Mouse (Mus musculus) intestine, embryonic 14.5 days (tissue): ENCODE measurements around the gene Srl. TPM values are rescaled to one million over a fixed set of nuclear protein-coding genes. Genes with fewer than 3 reads are reported as not detected.
"Not testable (repeated sequence)": the region's sequence is repeated elsewhere in the genome, so short reads cannot be mapped to it uniquely, and the experiment has no call there.

ENCODE experiments used
- ATAC-seq: fragments of 200-750 bp; cut with Nextera tagmentation; replicated peaks from 2 replicates; pipeline ENCODE4 v1.8.0; 2017; ENCODE audit warnings: low read depth, moderate number of reproducible peaks, moderate TSS enrichment, moderate library complexity; ENCODE audit not compliant: low FRiP score, low TSS enrichment
- DNase-seq: peaks from one replicate; pipeline ENCODE4 v3.0.0-alpha.2; 2018; ENCODE audit warnings: low spot score
- H3K27ac ChIP-seq: fragments of 300-500 bp; sonication (generic); 2 replicates; pipeline ENCODE4 v1.5.1; 2014; ENCODE audit warnings: low read depth, mild to moderate bottlenecking, control low read depth
- H3K27me3 ChIP-seq: fragments of 300-500 bp; sonication (generic); replicated peaks from 2 replicates; pipeline ENCODE4 v1.6.1; 2014; ENCODE audit warnings: low read length, control low read depth; ENCODE audit not compliant: control insufficient read depth, insufficient read depth
- H3K36me3 ChIP-seq: fragments of 300-500 bp; sonication (generic); 2 replicates; pipeline ENCODE4 v1.6.1; 2014; ENCODE audit warnings: low read length, control low read depth; ENCODE audit not compliant: control insufficient read depth, insufficient read depth
- H3K4me1 ChIP-seq: fragments of 300-500 bp; sonication (generic); replicated peaks from 2 replicates; pipeline ENCODE4 v1.6.1; 2014; ENCODE audit warnings: low read length, control low read depth, mixed read lengths; ENCODE audit not compliant: control insufficient read depth, insufficient read depth
- H3K4me2 ChIP-seq: fragments of 300-500 bp; sonication (generic); 2 replicates; pipeline ENCODE4 v1.6.1; 2014; ENCODE audit warnings: low read length
- H3K4me3 ChIP-seq: fragments of 300-500 bp; sonication (generic); 2 replicates; pipeline ENCODE4 v1.5.1; 2014; ENCODE audit warnings: low read depth, low read length, control low read depth, mixed read lengths
- H3K9ac ChIP-seq: fragments of 300-500 bp; sonication (generic); 2 replicates; pipeline ENCODE4 v1.6.1; 2014; ENCODE audit warnings: mild to moderate bottlenecking, low read length
- H3K9me3 ChIP-seq: fragments of 300-500 bp; sonication (generic); 2 replicates; pipeline ENCODE4 v1.6.1; 2016; ENCODE audit warnings: low read length, control low read depth; ENCODE audit not compliant: control insufficient read depth
- WGBS: fragments of 180-500 bp; shearing (Covaris S2); extraction: QIAGEN DNeasy Blood & Tissue Kit; methylation state at CpG from one replicate; pipeline ENCODE4 v1.1.7; 2014; 5-methylcytosine and 5-hydroxymethylcytosine counted together
- polyA plus RNA-seq: library from polyadenylated mRNA; unstranded; fragments of >200 nt; fragmentation: Nextera tagmentation; extraction: Ambion mirVana; gene quantifications from 2 replicates; pipeline ENCODE4 v1.2.1, GENCODE M21; 2014

Srl gene
- 13.1 and 15.3 TPM in 2 replicates for polyA plus RNA-seq

DNA sequence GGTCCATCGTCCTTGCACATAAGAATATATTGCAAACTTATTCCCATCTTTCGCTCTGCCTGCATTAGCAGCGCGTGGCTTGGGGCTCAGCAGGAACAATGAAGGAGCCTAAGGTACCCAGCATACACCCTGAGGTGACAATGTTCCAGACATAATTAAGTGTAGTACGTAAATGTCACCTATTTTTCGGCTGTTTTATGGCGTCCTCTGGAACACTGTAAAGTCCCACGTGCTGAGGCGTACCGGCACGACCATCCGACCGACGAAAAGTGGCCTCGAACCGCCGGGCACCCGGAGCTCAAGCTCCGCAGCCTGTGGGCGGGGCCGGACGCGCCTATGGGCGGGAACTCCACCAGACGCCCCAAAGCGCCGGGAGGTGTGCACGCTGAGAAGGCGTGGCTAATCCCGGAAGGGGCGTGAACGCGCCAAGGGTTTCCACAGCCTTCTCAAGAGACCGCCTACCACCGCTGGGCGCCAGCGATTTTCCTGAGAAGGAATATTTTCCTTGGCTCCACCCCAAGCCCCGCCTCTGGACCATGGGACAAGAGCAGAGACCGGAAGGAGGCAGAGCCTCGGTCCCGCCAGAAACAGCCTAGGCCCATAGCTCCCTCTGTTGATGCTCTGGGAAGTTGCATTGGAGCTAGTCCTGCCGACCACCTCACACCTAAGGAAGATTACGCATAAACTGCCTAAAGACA, at the start of gene Srl:
Srl (minus strand) TSS at position 316 of the 698 bp plus-strand sequence.
- peaks cover 4% of the 10 kb centered on the region for H3K4me1 ChIP-seq
- peak within 1 kb of the TSS; percentile 62 for H3K9ac ChIP-seq
- no peak within 1 kb of the TSS; the same call in 1 of the 2 replicates for H3K27ac ChIP-seq
- no peaks in the 10 kb centered on the region for H3K27me3 ChIP-seq
- ATAC-seq (peak; percentile 93), DNase-seq (peak; percentile 99)
- H3K4me2 ChIP-seq = peak within 1 kb of the TSS; percentile 70
- no peaks in the 10 kb centered on the region for H3K9me3 ChIP-seq
- H3K4me3 ChIP-seq = peak within 1 kb of the TSS; percentile 55
- WGBS = 1% methylated on average over 43 of the region's 43 CpGs
- H3K36me3 ChIP-seq = peaks cover 23% of the 10 kb centered on the region

DNA sequence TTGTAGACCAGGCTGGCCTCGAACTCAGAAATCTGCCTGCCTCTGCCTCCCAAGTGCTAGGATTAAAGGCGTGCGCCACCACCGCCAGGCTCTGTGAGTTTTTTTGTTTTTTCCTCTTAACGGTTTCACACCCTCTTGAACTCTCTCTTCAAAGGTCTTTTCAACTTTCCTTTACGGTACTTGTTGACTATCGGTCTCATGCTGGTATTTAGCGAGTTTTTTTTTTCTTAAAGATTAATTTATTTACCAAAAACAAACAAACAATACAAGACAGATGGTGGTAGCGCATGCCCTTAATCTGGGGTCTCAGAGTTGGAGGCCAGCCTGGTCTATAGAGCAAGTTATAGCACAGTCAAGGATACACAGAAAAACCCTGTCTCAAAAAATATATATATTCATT, 48.6 kb upstream of the Srl start:
- Histone ChIP-seq H3K27ac (no peak overlapping the region), H3K4me3 (no peak overlapping the region), H3K9ac (no peak overlapping the region), H3K4me1 (peaks cover 32% of the 10 kb centered on the region), H3K27me3 (no peaks in the 10 kb centered on the region), H3K9me3 (no peaks in the 10 kb centered on the region), H3K4me2 (no peak overlapping the region), H3K36me3 (peaks cover 10% of the 10 kb centered on the region)
- DNase-seq (no peak), ATAC-seq (no peak)
- WGBS = 95% methylated on average over 9 of the region's 9 CpGs

DNA sequence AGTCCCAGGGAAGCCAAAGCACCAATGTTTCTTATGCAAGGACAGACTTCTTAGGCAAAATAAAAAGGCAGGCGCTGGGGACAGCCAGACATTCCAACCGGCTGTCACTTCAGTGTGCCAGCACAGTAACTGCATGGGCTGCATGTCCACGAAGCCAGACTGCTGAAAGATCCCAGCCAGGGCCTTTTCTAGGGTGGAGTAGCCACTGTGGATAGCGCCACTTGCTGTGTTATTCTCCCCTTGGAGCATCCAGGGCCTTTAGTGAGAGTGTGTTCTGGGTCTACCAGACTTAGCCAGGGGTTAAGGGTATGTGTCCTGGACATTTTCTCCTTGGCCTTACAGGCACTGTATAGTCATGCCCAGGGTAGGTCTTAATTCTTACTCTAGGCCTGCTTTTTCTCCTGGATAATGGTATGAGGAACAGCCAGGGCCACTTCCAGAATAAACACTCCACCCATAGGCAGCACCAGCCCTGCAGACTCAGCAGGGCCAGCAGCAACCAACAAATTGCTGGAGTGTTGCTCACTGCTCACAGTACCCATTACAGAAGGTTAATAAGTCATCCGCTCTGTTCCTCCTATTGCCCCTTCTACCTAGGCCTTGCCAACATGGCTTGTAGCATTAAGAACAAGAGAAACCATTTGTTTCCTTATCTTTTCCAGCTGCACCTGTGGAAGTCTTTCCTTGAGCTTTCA, 46.0 kb upstream of the Srl start:
- Histone ChIP-seq H3K27ac (peak overlapping the region; percentile 84), H3K36me3 (peaks cover 10% of the 10 kb centered on the region), H3K4me1 (peaks cover 28% of the 10 kb centered on the region), H3K9ac (no peak overlapping the region; the same call in 1 of the 2 replicates), H3K4me3 (no peak overlapping the region), H3K9me3 (no peaks in the 10 kb centered on the region), H3K27me3 (no peaks in the 10 kb centered on the region), H3K4me2 (peak overlapping the region; percentile 58; the same call in 1 of the 2 replicates)
- 49% methylated on average over 5 of the region's 5 CpGs for WGBS
- peak; percentile 63 for DNase-seq
- no peak for ATAC-seq

DNA sequence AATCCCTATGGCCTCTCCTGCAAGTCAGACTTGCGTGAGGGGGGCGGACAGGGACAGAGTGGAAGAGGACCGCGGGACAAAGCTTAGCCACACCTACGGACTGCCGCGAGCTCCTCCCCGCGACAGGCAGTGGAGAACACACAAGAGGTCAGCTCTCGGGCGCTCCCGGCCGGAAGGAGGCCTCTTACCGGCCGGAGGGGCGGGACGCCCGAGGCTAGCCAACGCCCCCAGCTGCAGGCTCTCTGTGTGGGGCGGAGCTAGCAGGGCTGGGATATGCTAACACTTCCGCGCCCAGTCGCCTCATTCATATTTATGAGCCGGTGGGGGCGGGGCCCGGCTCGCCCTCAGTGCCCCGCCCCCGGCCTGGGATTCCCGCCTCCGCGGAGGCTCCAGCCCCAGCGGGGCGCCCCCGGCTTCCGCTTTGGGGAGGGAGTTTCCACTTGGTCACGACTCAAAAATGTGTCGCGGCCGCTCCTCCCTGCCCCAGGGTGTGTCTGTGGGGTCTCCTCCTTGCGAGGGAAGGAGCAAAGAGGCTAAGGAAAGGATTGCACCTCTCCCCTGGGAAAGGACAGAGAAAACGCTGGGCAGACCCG, 45.0 kb upstream of the Srl start:
- Histone ChIP-seq H3K9ac (peak overlapping the region; percentile 47), H3K4me1 (peaks cover 20% of the 10 kb centered on the region; the same call in 1 of the 2 replicates), H3K36me3 (peaks cover 10% of the 10 kb centered on the region), H3K27ac (peak overlapping the region; percentile 84), H3K4me3 (peak overlapping the region; percentile 35), H3K27me3 (no peaks in the 10 kb centered on the region), H3K4me2 (peak overlapping the region; percentile 58), H3K9me3 (no peaks in the 10 kb centered on the region)
- peak; percentile 99 for ATAC-seq
- WGBS = 2% methylated on average over 43 of the region's 43 CpGs
- peak; percentile 95 for DNase-seq

DNA sequence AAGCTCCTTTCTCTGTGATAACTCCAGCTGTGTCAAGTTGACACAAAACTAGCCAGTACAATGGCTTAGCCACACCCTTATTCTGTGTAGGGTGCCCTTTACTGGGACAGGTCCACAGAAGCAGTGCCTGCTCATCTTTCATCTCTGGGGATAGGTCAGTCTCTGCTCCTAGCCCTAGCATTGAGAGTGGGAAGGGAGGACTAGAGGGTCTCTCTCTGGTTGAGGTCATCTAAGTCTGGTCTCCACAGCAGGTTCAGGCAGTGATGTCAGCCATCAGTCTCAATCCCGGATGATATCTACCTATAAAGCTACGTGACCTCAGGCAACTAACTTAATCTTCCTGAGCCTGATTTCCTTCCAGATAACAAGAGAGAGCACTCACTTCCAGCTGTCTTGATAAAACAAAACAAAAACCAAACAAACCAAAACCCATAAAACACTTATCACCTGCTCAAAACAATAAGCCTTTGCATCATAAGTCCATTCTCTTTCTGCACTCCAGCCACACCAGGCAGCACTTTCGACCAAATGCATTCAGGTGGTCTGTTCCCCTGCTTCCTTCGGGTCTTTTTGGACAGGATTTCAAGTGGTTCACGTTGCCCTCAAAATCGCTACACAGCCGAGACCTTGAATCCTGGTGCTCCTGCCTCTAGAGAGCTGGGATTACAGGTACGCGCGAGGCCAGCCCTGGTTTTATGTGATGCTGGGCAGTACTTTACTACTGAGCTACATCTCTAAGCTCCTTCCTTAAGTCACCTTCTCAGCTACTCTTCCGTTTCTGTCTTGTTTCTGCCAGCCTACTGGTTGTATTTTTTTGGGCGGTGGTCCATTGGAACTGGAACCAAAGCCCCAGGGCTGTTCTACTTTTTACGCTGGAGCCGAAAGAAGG, 44.3 kb upstream of the Srl start:
- Histone ChIP-seq H3K4me1 (peaks cover 18% of the 10 kb centered on the region; the same call in 1 of the 2 replicates), H3K36me3 (peaks cover 7% of the 10 kb centered on the region), H3K27me3 (no peaks in the 10 kb centered on the region), H3K9me3 (no peaks in the 10 kb centered on the region), H3K4me3 (peak overlapping the region; percentile 35), H3K4me2 (peak overlapping the region; percentile 58), H3K27ac (peak overlapping the region; percentile 84), H3K9ac (peak overlapping the region; percentile 44)
- 7% methylated on average over 14 of the region's 14 CpGs for WGBS
- DNase-seq (no peak), ATAC-seq (peak; percentile 45)

DNA sequence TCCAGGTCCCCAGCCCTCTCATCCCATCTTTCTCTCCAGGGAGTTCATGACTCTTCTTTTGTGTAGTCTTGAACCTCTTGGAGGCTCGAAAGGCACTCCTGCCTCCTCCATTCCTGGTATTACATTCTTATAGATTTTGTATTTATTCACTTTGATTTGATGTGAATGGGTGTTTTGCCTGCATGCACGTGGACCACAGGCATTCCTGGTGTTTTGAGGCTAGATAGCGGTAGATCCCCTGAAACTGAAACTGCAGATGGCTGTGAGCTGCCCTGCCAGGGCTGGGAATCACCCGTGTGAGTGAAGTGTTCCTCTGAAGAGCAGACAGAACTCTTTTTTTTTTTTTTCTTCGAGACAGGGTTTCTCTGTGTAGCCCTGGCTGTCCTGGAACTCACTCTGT, 42.8 kb upstream of the Srl start:
- no peaks in the 10 kb centered on the region for H3K36me3 ChIP-seq
- no peak overlapping the region for H3K9ac ChIP-seq
- DNase-seq = no peak
- ATAC-seq = no peak
- no peaks in the 10 kb centered on the region for H3K9me3 ChIP-seq
- no peaks in the 10 kb centered on the region for H3K27me3 ChIP-seq
- no peak overlapping the region for H3K27ac ChIP-seq
- 77% methylated on average over 5 of the region's 5 CpGs for WGBS
- H3K4me3 ChIP-seq = no peak overlapping the region
- H3K4me2 ChIP-seq = no peak overlapping the region
- H3K4me1 ChIP-seq = peaks cover 18% of the 10 kb centered on the region; the same call in 1 of the 2 replicates

DNA sequence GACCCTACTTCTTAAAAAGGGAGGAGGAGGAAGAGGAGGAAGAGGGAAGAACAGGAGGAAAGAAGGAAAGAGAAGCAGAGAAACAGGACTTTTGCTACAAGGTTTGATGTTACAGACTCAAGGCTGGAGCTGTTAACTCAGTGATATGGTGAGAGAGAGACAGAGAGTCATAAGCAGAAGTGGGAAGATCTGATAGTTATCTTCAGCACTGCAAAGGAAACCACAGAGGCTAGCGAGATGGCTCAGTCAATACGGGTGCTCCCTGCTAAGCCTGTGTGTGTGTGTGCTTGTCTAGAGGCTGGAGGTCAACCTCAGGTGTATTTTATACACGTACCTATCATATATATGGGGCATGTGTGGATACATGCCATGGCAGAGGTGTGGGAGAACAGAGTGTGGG, 42.2 kb upstream of the Srl start:
- WGBS = 86% methylated on average over 3 of the region's 3 CpGs
- Histone ChIP-seq H3K9me3 (no peaks in the 10 kb centered on the region), H3K4me3 (no peak overlapping the region), H3K36me3 (no peaks in the 10 kb centered on the region), H3K27ac (no peak overlapping the region), H3K27me3 (no peaks in the 10 kb centered on the region), H3K9ac (no peak overlapping the region), H3K4me2 (no peak overlapping the region), H3K4me1 (peaks cover 18% of the 10 kb centered on the region; the same call in 1 of the 2 replicates)
- ATAC-seq (no peak), DNase-seq (no peak)

DNA sequence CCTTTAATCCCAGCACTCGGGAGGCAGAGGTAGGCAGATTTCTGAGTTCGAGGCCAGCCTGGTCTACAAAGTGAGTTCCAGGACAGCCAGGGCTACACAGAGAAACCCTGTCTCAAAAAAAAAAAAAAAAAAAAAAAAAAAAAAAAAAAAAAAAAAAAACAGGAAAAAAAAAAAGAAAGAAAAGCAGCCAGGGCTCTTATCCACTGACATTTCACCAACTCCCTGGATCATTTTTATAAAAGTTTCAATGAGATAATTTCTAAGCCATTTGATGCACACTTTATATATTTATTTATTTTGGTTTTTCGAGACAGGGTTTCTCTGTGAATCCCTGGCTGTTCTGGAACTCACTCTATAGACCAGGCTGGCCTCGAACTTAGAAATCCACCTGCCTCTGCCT, 39.6 kb upstream of the Srl start:
- not testable (repeated sequence) for H3K4me1 ChIP-seq, DNase-seq, H3K36me3 ChIP-seq, H3K4me3 ChIP-seq, H3K27ac ChIP-seq, H3K4me2 ChIP-seq, H3K9me3 ChIP-seq, ATAC-seq, H3K27me3 ChIP-seq, H3K9ac ChIP-seq
- WGBS = 89% methylated on average over 4 of the region's 4 CpGs
